Mouse (Mus musculus): ENCODE measurements around the gene Klhl41.

- TF ChIP-seq CTCF (IDR thresholded peaks at IDR 0.05), result peak; percentile 44
- TF ChIP-seq EP300 (IDR thresholded peaks at IDR 0.05), result no peak
These were observed 38.5 kb upstream of the Klhl41 start for GRCm38 (mm10) chr2:69631449-69631848.

Data from lung, postnatal 0 days (tissue).